Mouse (Mus musculus) C2C12 (cell line): ENCODE data around the gene Ada.

Experiments used
- CTCF ChIP-seq: IDR thresholded peaks from one replicate; pipeline ENCODE4 v1.5.1; 2011; ENCODE audit not compliant: control insufficient read depth, insufficient read depth, insufficient read length
- MAX ChIP-seq: IDR thresholded peaks from one replicate; pipeline ENCODE4 v1.6.1; 2011; ENCODE audit warnings: mild to moderate bottlenecking, control low read depth

DNA sequence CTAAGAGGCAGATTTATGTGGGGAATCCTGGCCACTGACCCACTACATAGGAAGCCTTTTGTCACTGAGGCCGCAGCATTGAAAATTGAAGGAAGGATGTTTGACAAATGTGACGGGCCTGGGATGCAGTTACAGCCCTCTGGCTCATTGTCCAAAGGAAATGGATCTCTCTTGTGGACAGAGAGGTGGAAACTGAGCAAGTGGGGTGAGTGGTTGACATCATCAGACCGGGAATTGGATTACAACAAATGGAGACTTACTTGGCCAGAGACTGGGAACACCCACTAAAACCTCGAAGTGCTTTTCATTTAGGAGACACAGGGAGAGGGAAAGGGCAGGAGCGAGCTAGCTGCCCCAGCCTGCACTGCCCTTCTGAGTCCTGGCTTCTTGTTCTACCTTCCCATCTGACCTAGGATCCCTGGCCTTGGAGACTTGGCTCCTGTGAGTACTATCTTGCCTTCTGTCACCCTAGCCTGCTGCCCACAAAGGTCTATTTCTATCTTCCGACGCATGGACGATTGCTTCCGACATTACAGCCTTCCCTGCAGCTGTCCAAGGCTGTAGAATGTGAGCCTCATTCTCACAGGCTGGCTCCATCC is 56.2 kb downstream of the Ada start:
- TF ChIP-seq MAX (no peak), CTCF (no peak)
